In the genomic region with DNA sequence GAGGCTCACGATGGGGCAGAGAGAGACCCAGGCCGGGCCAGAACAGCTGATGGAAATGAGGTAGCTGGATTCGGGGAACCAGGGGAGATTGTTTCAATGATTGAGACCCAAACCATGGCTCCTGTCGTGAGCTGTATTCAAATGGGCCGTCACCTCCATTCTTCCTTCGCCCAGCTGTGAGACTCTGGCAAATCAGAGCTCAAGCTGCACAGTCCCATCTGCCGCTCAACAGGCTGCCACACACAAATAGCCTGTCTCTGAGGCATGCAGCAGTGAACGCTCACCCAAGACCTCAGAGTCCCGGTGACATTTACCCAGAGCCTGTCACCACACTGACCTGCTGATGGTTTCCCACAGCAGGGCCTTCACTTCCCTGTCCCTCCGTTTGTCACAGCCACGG, we compare ENCODE assay signal across 20 mouse cellular contexts.
DNase-seq lines count a peak whose midpoint lies in the region; ATAC-seq and TF ChIP-seq lines count a peak whose summit lies in the region.
"Had no signal": no experiment of that assay in that cellular context is flagged by ENCODE, and none has a peak within 500 bp of the region (broad histone marks: within the 10 kb centered on the region; RNA-seq: fewer than 3 reads in every experiment).

No protein-coding gene starts in this region.

- H3K4me1 ChIP-seq in forebrain, embryonic 12.5 days, result peaks cover 30% of the 10 kb centered on the region
- H3K4me1 ChIP-seq in forebrain, embryonic 15.5 days, result peaks cover 53% of the 10 kb centered on the region
- H3K4me1 ChIP-seq in forebrain, postnatal 0 days (ENCODE audit: insufficient read depth), result peaks cover 17% of the 10 kb centered on the region; the same call in 1 of the 2 replicates
- H3K4me1 ChIP-seq in hindbrain, postnatal 0 days (ENCODE audit: insufficient read depth, low read length), result peaks cover 22% of the 10 kb centered on the region
- peaks cover 10% of the 10 kb centered on the region for H3K4me1 ChIP-seq in midbrain, postnatal 0 days (ENCODE audit: insufficient read depth, low read length)
- H3K4me1 ChIP-seq in neural tube, embryonic 15.5 days, result peaks cover 22% of the 10 kb centered on the region

- H3K4me3 ChIP-seq in forebrain, embryonic 12.5 days (replicated peaks), result no peak overlapping the region
- no peak overlapping the region for H3K4me3 ChIP-seq in forebrain, embryonic 15.5 days
- H3K4me3 ChIP-seq in forebrain, postnatal 0 days (ENCODE audit: low read depth, low read length), result no peak overlapping the region
- H3K4me3 ChIP-seq in hindbrain, postnatal 0 days (ENCODE audit: low read length), result no peak overlapping the region
- H3K4me3 ChIP-seq in midbrain, postnatal 0 days (ENCODE audit: low read depth, low read length), result no peak overlapping the region
- H3K4me3 ChIP-seq in neural tube, embryonic 15.5 days (replicated peaks), result no peak overlapping the region
- H3K4me3 ChIP-seq: embryonic facial prominence, embryonic 10.5 days; gastrocnemius, adult 2 months; stomach, embryonic 15.5 days had no signal

- no peaks in the 10 kb centered on the region for H3K9me3 ChIP-seq in forebrain, embryonic 12.5 days
- no peaks in the 10 kb centered on the region for H3K9me3 ChIP-seq in forebrain, embryonic 15.5 days
- H3K9me3 ChIP-seq in forebrain, postnatal 0 days (ENCODE audit: low read length), result no peaks in the 10 kb centered on the region
- H3K9me3 ChIP-seq in hindbrain, postnatal 0 days (ENCODE audit: low read length), result no peaks in the 10 kb centered on the region
- no peaks in the 10 kb centered on the region for H3K9me3 ChIP-seq in midbrain, postnatal 0 days (ENCODE audit: low read length)
- H3K9me3 ChIP-seq in neural tube, embryonic 15.5 days (replicated peaks), result no peaks in the 10 kb centered on the region
- H3K9me3 ChIP-seq: embryonic facial prominence, embryonic 10.5 days; stomach, embryonic 15.5 days had no signal

- H3K36me3 ChIP-seq in forebrain, embryonic 12.5 days (replicated peaks), result no peaks in the 10 kb centered on the region
- H3K36me3 ChIP-seq in forebrain, embryonic 15.5 days, result no peaks in the 10 kb centered on the region
- H3K36me3 ChIP-seq in forebrain, postnatal 0 days (ENCODE audit: insufficient read depth), result no peaks in the 10 kb centered on the region
- no peaks in the 10 kb centered on the region for H3K36me3 ChIP-seq in hindbrain, postnatal 0 days (ENCODE audit: insufficient read depth, low read length)
- no peaks in the 10 kb centered on the region for H3K36me3 ChIP-seq in midbrain, postnatal 0 days (ENCODE audit: insufficient read depth, low read length)
- no peaks in the 10 kb centered on the region for H3K36me3 ChIP-seq in neural tube, embryonic 15.5 days
- H3K36me3 ChIP-seq: embryonic facial prominence, embryonic 10.5 days; stomach, embryonic 15.5 days had no signal

- 48% methylated on average over 11 of the region's 11 CpGs for WGBS in forebrain, embryonic 12.5 days
- 35% methylated on average over 11 of the region's 11 CpGs for WGBS in forebrain, embryonic 15.5 days
- 28% methylated on average over 11 of the region's 11 CpGs for WGBS in forebrain, postnatal 0 days
- WGBS in hindbrain, postnatal 0 days, result 26% methylated on average over 11 of the region's 11 CpGs
- WGBS in midbrain, postnatal 0 days, result 30% methylated on average over 11 of the region's 11 CpGs
- 37% methylated on average over 11 of the region's 11 CpGs for WGBS in neural tube, embryonic 15.5 days

- no peak overlapping the region for H3K4me2 ChIP-seq in forebrain, embryonic 12.5 days
- no peak overlapping the region for H3K4me2 ChIP-seq in forebrain, embryonic 15.5 days (replicated peaks)
- no peak overlapping the region for H3K4me2 ChIP-seq in forebrain, postnatal 0 days (ENCODE audit: low read depth)
- no peak overlapping the region for H3K4me2 ChIP-seq in hindbrain, postnatal 0 days (ENCODE audit: low read depth, low read length)
- H3K4me2 ChIP-seq in midbrain, postnatal 0 days (ENCODE audit: low read depth, low read length, poor library complexity, severe bottlenecking), result no peak overlapping the region
- no peak overlapping the region for H3K4me2 ChIP-seq in neural tube, embryonic 15.5 days
- H3K4me2 ChIP-seq: stomach, embryonic 15.5 days had no signal

- DNase-seq in forebrain, postnatal 0 days, result peak; percentile 55
- peak; percentile 47 for DNase-seq in hindbrain, postnatal 0 days (ENCODE audit: low spot score)
- DNase-seq in midbrain, postnatal 0 days (ENCODE audit: low spot score), result peak; percentile 43
- no peak for DNase-seq in lung, postnatal 25 days (ENCODE audit: low spot score)
- DNase-seq: adrenal gland, adult 8-10 months; cerebellum, adult 11-12 months; gastrocnemius, adult 2 months; heart, adult 18-20 months; kidney, adult 8-10 months; kidney, postnatal 36 days; lung, adult 2 months; lung, postnatal 4 days; thymus, adult 2 months had no signal

- no peak for TF ChIP-seq CTCF in forebrain, postnatal 0 days (IDR thresholded peaks at IDR 0.05; ENCODE audit: low read depth)
- no peak for TF ChIP-seq CTCF in hindbrain, postnatal 0 days (IDR thresholded peaks at IDR 0.05; ENCODE audit: low read depth)
- no peak for TF ChIP-seq CTCF in midbrain, postnatal 0 days (IDR thresholded peaks at IDR 0.05)

- H3K27ac ChIP-seq in forebrain, embryonic 12.5 days, result peak overlapping the region; percentile 51; the same call in 1 of the 2 replicates
- H3K27ac ChIP-seq in forebrain, embryonic 15.5 days (replicated peaks), result no peak overlapping the region; the same call in 1 of the 2 replicates
- H3K27ac ChIP-seq in forebrain, postnatal 0 days (ENCODE audit: low read depth, low read length), result peak overlapping the region; percentile 30
- H3K27ac ChIP-seq in hindbrain, postnatal 0 days, result 0 out of 2 replicates have a peak overlapping the region, but pooled peaks have one; percentile 15
- no peak overlapping the region for H3K27ac ChIP-seq in midbrain, postnatal 0 days (ENCODE audit: low read depth, low read length)
- no peak overlapping the region for H3K27ac ChIP-seq in neural tube, embryonic 15.5 days (replicated peaks)
- H3K27ac ChIP-seq: embryonic facial prominence, embryonic 10.5 days; gastrocnemius, adult 2 months; stomach, embryonic 15.5 days had no signal

- H3K27me3 ChIP-seq in forebrain, embryonic 12.5 days, result peaks cover 11% of the 10 kb centered on the region
- H3K27me3 ChIP-seq in forebrain, embryonic 15.5 days, result no peaks in the 10 kb centered on the region
- H3K27me3 ChIP-seq in forebrain, postnatal 0 days (ENCODE audit: insufficient read depth, low read length), result no peaks in the 10 kb centered on the region
- H3K27me3 ChIP-seq in hindbrain, postnatal 0 days (ENCODE audit: insufficient read depth, low read length), result no peaks in the 10 kb centered on the region
- H3K27me3 ChIP-seq in midbrain, postnatal 0 days (ENCODE audit: insufficient read depth, low read length), result no peaks in the 10 kb centered on the region
- no peaks in the 10 kb centered on the region for H3K27me3 ChIP-seq in neural tube, embryonic 15.5 days (replicated peaks)
- H3K27me3 ChIP-seq: stomach, embryonic 15.5 days had no signal

- no peak overlapping the region for H3K9ac ChIP-seq in forebrain, embryonic 12.5 days
- no peak overlapping the region for H3K9ac ChIP-seq in forebrain, embryonic 15.5 days (replicated peaks)
- no peak overlapping the region for H3K9ac ChIP-seq in forebrain, postnatal 0 days
- H3K9ac ChIP-seq in hindbrain, postnatal 0 days (replicated peaks; ENCODE audit: low read length), result no peak overlapping the region
- H3K9ac ChIP-seq in midbrain, postnatal 0 days (replicated peaks; ENCODE audit: low read length, poor library complexity, severe bottlenecking), result no peak overlapping the region
- H3K9ac ChIP-seq in neural tube, embryonic 15.5 days (replicated peaks), result no peak overlapping the region
- H3K9ac ChIP-seq: stomach, embryonic 15.5 days had no signal

- peak; percentile 61; the same call in 1 of the 2 replicates for ATAC-seq in forebrain, embryonic 12.5 days (ENCODE audit: low FRiP score)
- ATAC-seq in forebrain, embryonic 15.5 days (replicated peaks), result no peak
- ATAC-seq in forebrain, postnatal 0 days, result peak; percentile 57; the same call in 1 of the 2 replicates
- peak; percentile 43; the same call in 1 of the 2 replicates for ATAC-seq in hindbrain, postnatal 0 days
- no peak for ATAC-seq in midbrain, postnatal 0 days (ENCODE audit: low FRiP score)
- no peak for ATAC-seq in neural tube, embryonic 15.5 days (ENCODE audit: low FRiP score)
- ATAC-seq in megakaryocyte-erythroid progenitor cell, adult 5-6 weeks (replicated peaks; ENCODE audit: low FRiP score, low TSS enrichment, poor library complexity, severe bottlenecking), result no peak
- ATAC-seq: inflammation-experienced regulatory T-cells, adult 6 months had no signal

Comparison
In these comparisons a context has a peak if more than half of its experiments do, and no peak if none do; other contexts are left out.
1. ATAC-seq: peak in forebrain, embryonic 12.5 days (single experiment), forebrain, postnatal 0 days (single experiment) and hindbrain, postnatal 0 days (single experiment); none in forebrain, embryonic 15.5 days (single experiment), midbrain, postnatal 0 days (single experiment), neural tube, embryonic 15.5 days (single experiment) and megakaryocyte-erythroid progenitor cell, adult 5-6 weeks (single experiment).
2. H3K27ac ChIP-seq: peak in forebrain, embryonic 12.5 days (single experiment), forebrain, postnatal 0 days (single experiment) and hindbrain, postnatal 0 days (single experiment); none in forebrain, embryonic 15.5 days (single experiment), midbrain, postnatal 0 days (single experiment) and neural tube, embryonic 15.5 days (single experiment).